Mouse (Mus musculus) liver, embryonic 11.5 days (tissue): ENCODE measurements around the gene Lrfn3. TPM values are rescaled to one million over a fixed set of nuclear protein-coding genes. Genes with fewer than 3 reads are reported as not detected.

Source experiments
- ATAC-seq: fragments of 200-750 bp; cut with Nextera tagmentation; replicated peaks from 2 replicates; pipeline ENCODE4 v1.8.0; 2017; ENCODE audit warnings: moderate number of reproducible peaks, mild to moderate bottlenecking, moderate TSS enrichment, moderate library complexity; ENCODE audit not compliant: low FRiP score
- DNase-seq: peaks from one replicate; pipeline ENCODE4 v3.0.0-alpha.2; 2017; ENCODE audit warnings: low spot score
- H3K27ac ChIP-seq: fragments of 300-500 bp; sonication (generic); 2 replicates; pipeline ENCODE4 v1.5.1; 2014; ENCODE audit warnings: mild to moderate bottlenecking, low read depth, low read length, control low read depth
- H3K27me3 ChIP-seq: fragments of 300-500 bp; sonication (generic); replicated peaks from 2 replicates; pipeline ENCODE4 v1.6.1; 2014; ENCODE audit warnings: low read length, mixed read lengths; ENCODE audit not compliant: control insufficient read depth, insufficient read depth
- H3K36me3 ChIP-seq: fragments of 300-500 bp; sonication (generic); 2 replicates; pipeline ENCODE4 v1.6.1; 2014; ENCODE audit warnings: mild to moderate bottlenecking, low read length, moderate library complexity, mixed read lengths; ENCODE audit not compliant: control insufficient read depth, insufficient read depth
- H3K4me1 ChIP-seq: fragments of 300-500 bp; sonication (generic); replicated peaks from 2 replicates; pipeline ENCODE4 v1.6.1; 2014; ENCODE audit warnings: low read length, mixed read lengths; ENCODE audit not compliant: control insufficient read depth, insufficient read depth
- H3K4me2 ChIP-seq: fragments of 300-500 bp; sonication (generic); 2 replicates; pipeline ENCODE4 v1.6.1; 2014; ENCODE audit warnings: mild to moderate bottlenecking, control low read depth, moderate library complexity
- H3K4me3 ChIP-seq: fragments of 300-500 bp; sonication (generic); 2 replicates; pipeline ENCODE4 v1.5.1; 2014; ENCODE audit warnings: low read depth, low read length, control low read depth
- H3K9ac ChIP-seq: fragments of 300-500 bp; sonication (generic); 2 replicates; pipeline ENCODE4 v1.6.1; 2014; ENCODE audit warnings: low read depth, low read length, control low read depth
- H3K9me3 ChIP-seq: fragments of 300-500 bp; sonication (generic); 2 replicates; pipeline ENCODE4 v1.6.1; 2016; ENCODE audit warnings: low read length, inconsistent platforms, mixed read lengths; ENCODE audit not compliant: control insufficient read depth
- WGBS: fragments of 180-500 bp; shearing (Covaris S2); extraction: QIAGEN DNeasy Blood & Tissue Kit; methylation state at CpG from one replicate; pipeline ENCODE4 v1.1.7; 2014; 5-methylcytosine and 5-hydroxymethylcytosine counted together
- polyA plus RNA-seq: library from polyadenylated mRNA; unstranded; fragments of >200 nt; fragmentation: Nextera tagmentation; extraction: Ambion mirVana; gene quantifications from 2 replicates; pipeline ENCODE4 v1.2.1, GENCODE M21; 2014

The Lrfn3 gene
- polyA plus RNA-seq, 1 experiment from 2014 or later = 3.5 TPM

DNA sequence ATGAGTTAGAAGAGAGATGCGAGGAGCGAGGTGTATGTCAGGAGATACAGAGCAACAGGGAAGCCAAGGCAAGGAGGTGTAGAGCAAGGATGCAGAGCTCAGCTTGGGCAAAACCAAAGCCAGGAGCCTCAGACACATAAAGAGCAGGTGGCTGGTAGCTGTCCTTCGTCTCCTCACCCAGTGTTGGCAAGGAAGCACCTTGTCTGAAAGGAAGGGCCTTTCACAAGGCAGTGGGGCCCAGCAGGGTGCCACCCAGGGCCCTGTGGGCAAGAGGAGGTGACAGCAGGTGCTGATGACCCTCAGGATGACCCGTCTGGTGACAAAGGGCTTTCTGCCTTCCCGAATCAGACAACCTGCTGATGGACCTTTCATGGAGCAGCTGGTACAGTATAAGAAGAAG lies 28.0 kb downstream of the Lrfn3 start:
- H3K9ac ChIP-seq = no peak overlapping the region
- peaks cover 18% of the 10 kb centered on the region for H3K27me3 ChIP-seq
- H3K4me3 ChIP-seq = no peak overlapping the region
- DNase-seq = no peak
- 53% methylated on average over 5 of the region's 5 CpGs for WGBS
- no peak overlapping the region for H3K27ac ChIP-seq
- no peak overlapping the region for H3K4me2 ChIP-seq
- ATAC-seq = no peak
- no peaks in the 10 kb centered on the region for H3K9me3 ChIP-seq
- no peaks in the 10 kb centered on the region for H3K4me1 ChIP-seq
- H3K36me3 ChIP-seq = no peaks in the 10 kb centered on the region

DNA sequence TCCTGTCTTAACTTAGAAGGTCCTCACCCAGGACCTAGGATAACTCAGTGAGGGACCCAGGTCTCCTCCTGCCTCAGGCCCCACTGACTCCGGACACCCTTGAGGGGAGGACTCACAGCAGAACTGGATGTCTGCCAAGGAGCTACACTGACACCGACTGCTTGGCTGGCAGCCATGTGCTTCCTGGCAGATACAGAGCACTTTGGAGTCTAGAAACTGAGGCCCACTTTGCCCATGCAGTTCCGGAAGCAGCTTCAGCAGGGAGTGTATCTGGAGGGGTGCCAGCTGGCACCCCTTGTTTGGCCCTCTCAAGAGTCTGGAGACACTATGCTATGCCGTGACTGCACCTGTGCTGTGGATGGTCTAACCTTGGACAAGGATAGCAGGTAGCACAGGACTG lies 29.1 kb downstream of the Lrfn3 start:
- Histone ChIP-seq H3K4me2 (no peak overlapping the region), H3K27ac (no peak overlapping the region), H3K9ac (no peak overlapping the region), H3K4me1 (no peaks in the 10 kb centered on the region), H3K4me3 (no peak overlapping the region), H3K9me3 (no peaks in the 10 kb centered on the region), H3K36me3 (no peaks in the 10 kb centered on the region), H3K27me3 (peaks cover 18% of the 10 kb centered on the region)
- no peak for DNase-seq
- ATAC-seq = no peak
- WGBS = 57% methylated on average over 4 of the region's 4 CpGs

DNA sequence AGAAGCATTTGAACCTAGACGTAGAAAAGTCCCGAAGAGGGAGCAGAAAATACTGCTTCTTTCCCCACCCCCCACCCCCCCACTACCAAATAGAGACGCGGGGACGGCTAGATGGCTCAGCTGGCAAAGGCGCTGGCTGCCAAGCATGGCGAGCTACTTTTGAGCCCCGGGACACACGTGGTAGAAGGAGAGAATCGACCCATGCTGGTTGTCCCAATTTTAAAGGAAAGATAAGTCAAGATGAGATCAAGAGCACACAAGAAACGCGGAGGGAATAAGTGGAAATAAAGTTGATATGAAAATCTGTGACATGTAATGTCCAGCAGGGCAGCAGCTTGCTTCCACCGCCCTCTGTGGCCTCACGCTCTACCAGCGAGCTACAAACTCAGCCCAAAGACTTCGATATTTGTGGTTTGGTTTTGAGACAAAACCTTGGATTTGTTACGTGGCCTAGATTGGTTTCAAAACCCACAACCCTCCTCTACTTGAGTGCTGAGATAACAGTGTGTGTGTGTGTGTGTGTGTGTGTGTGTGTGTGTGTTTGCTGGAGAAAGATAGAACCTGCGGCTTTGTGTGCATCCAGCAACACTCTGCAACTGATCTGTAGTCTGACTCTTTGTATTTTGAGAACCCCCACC lies 29.8 kb downstream of the Lrfn3 start:
- Histone ChIP-seq H3K4me1 (no peaks in the 10 kb centered on the region), H3K36me3 (no peaks in the 10 kb centered on the region)

DNA sequence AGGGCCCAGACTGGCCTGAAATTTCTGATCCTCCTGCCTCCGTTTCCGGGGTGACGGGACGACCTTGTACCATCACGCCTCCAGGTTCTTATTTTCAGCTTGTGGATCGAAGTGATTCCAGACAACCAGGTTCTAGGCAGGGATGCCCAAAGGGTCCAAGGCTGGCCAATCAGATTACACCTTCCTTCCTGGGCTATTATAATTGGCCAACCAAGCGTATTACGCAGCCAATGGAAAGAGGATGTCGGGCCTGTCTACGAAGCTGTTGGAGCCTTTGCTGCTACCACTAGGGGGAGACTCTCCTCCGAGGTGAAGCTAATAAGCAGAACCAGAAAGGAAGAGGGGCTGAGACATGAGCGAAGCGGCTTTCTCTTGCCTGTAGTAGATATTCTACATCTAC lies 30.7 kb downstream of the Lrfn3 start:
- 12% methylated on average over 13 of the region's 13 CpGs for WGBS
- Histone ChIP-seq H3K9me3 (no peaks in the 10 kb centered on the region), H3K27me3 (peaks cover 21% of the 10 kb centered on the region), H3K27ac (no peak overlapping the region), H3K4me1 (no peaks in the 10 kb centered on the region), H3K36me3 (no peaks in the 10 kb centered on the region), H3K4me3 (no peak overlapping the region), H3K4me2 (no peak overlapping the region), H3K9ac (no peak overlapping the region)
- ATAC-seq = peak; percentile 75
- DNase-seq = no peak

More for the DNA sequence above, 29.8 kb downstream of the Lrfn3 start:
- 54% methylated on average over 18 of the region's 18 CpGs for WGBS
- no peak overlapping the region for H3K27ac ChIP-seq
- no peak overlapping the region for H3K4me2 ChIP-seq
- H3K27me3 ChIP-seq = peaks cover 18% of the 10 kb centered on the region
- H3K9ac ChIP-seq = no peak overlapping the region
- H3K9me3 ChIP-seq = no peaks in the 10 kb centered on the region
- no peak for ATAC-seq
- no peak for DNase-seq
- H3K4me3 ChIP-seq = no peak overlapping the region

DNA sequence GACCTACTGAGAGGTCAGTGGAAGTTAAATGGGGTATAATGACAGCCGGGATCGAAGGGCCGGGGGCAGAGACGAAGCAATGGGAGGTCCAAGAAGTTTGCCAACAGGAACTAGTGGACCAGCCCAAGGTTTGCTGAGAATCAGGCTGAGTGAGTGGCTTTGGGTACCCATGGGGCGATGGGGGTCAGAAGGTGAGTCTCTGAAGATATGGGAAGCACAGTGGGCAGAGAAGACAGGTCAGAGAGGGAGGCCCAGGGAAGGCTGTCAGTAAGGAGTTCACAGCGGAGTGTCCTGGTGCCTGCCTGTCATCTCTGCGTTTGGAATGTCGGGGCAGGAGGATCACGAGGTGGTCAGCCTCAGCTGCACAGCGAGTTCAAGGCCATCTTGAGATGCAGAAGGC lies 34.2 kb downstream of the Lrfn3 start:
- DNase-seq (no peak), ATAC-seq (no peak)
- H3K36me3 ChIP-seq = no peaks in the 10 kb centered on the region
- H3K27me3 ChIP-seq = peaks cover 5% of the 10 kb centered on the region
- WGBS = 52% methylated on average over 10 of the region's 10 CpGs
- no peak overlapping the region for H3K4me3 ChIP-seq
- no peak overlapping the region for H3K9ac ChIP-seq
- no peak overlapping the region for H3K27ac ChIP-seq
- no peaks in the 10 kb centered on the region for H3K9me3 ChIP-seq
- no peak overlapping the region for H3K4me2 ChIP-seq
- H3K4me1 ChIP-seq = peaks cover 1% of the 10 kb centered on the region; the same call in 1 of the 2 replicates

DNA sequence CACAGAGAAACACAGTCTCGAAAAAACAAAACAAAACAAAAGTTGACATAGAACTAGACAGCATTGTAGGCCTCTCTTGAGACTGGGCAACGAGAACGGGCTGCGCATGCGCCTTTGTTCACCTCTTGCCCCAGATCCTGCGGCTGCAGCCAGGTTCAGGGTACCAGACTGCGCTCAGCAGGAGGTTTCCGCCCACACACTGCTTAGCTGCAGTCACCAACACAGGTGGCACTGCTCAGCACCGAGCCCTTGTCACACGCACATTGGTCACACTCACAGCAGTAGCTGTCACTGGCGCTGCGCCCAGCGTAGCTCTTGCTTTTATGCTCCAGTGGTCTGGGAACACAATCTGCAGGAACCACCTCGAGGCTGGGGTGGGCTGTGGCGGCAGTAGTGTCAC lies 35.4 kb downstream of the Lrfn3 start:
- H3K4me2 ChIP-seq = no peak overlapping the region
- ATAC-seq = no peak
- WGBS = 59% methylated on average over 15 of the region's 15 CpGs

DNA sequence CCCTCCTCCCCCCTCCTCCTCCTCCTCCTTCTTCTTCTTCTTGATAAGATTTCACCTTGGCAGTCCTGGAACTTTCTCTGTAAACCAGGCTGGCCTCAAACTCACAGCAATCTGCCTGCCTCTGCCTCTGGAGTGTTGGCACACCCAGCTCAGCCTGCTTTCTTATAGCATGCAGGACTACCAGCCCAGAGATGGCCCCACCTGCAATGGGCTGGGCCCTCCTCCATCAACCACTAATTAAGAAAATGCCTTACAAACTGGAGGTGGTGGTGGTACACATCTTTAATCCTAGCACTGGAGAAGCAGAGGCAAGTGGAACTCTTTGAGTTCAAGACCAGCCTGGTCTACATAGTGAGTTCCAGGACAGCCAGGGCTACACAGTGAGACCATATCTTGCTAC lies 36.1 kb downstream of the Lrfn3 start:
- H3K4me3 ChIP-seq = no peak overlapping the region
- DNase-seq (no peak), ATAC-seq (no peak)
- no peaks in the 10 kb centered on the region for H3K9me3 ChIP-seq
- no peaks in the 10 kb centered on the region for H3K36me3 ChIP-seq
- H3K4me1 ChIP-seq = peaks cover 9% of the 10 kb centered on the region
- no peak overlapping the region for H3K4me2 ChIP-seq
- peaks cover 3% of the 10 kb centered on the region; the same call in 1 of the 2 replicates for H3K27me3 ChIP-seq
- H3K27ac ChIP-seq = no peak overlapping the region
- no peak overlapping the region for H3K9ac ChIP-seq

More for the DNA sequence above, 35.4 kb downstream of the Lrfn3 start:
- no peak for DNase-seq
- peaks cover 3% of the 10 kb centered on the region; the same call in 1 of the 2 replicates for H3K27me3 ChIP-seq
- H3K4me3 ChIP-seq = no peak overlapping the region
- H3K27ac ChIP-seq = no peak overlapping the region
- H3K9me3 ChIP-seq = no peaks in the 10 kb centered on the region
- no peak overlapping the region for H3K9ac ChIP-seq
- no peaks in the 10 kb centered on the region for H3K36me3 ChIP-seq
- H3K4me1 ChIP-seq = peaks cover 9% of the 10 kb centered on the region

DNA sequence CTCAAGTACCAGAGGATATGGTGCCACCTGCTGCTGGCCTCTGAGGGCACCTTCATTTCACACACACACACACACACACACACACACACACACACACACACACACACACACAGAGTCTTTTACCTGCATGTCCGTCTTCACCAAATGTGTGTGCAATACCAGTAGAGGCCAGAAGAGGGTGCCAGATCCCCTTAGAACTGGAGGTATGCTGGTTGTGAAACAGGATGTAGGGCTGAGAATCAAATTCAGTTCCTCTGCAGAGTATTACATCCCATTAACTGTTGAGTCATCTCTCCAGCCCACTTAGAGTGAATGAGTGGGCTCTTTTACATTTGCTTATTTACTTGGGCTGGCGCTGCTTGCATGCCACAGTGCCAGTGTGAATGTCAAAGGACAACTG lies 37.2 kb downstream of the Lrfn3 start:
- WGBS = 49% methylated on average over 2 of the region's 2 CpGs
- peaks cover 17% of the 10 kb centered on the region for H3K4me1 ChIP-seq
- DNase-seq (peak; percentile 48), ATAC-seq (no peak)
- H3K27me3 ChIP-seq = peaks cover 3% of the 10 kb centered on the region; the same call in 1 of the 2 replicates
- no peak overlapping the region for H3K4me3 ChIP-seq
- no peak overlapping the region for H3K9ac ChIP-seq
- H3K36me3 ChIP-seq = no peaks in the 10 kb centered on the region
- no peak overlapping the region for H3K4me2 ChIP-seq
- no peak overlapping the region for H3K27ac ChIP-seq
- H3K9me3 ChIP-seq = no peaks in the 10 kb centered on the region

DNA sequence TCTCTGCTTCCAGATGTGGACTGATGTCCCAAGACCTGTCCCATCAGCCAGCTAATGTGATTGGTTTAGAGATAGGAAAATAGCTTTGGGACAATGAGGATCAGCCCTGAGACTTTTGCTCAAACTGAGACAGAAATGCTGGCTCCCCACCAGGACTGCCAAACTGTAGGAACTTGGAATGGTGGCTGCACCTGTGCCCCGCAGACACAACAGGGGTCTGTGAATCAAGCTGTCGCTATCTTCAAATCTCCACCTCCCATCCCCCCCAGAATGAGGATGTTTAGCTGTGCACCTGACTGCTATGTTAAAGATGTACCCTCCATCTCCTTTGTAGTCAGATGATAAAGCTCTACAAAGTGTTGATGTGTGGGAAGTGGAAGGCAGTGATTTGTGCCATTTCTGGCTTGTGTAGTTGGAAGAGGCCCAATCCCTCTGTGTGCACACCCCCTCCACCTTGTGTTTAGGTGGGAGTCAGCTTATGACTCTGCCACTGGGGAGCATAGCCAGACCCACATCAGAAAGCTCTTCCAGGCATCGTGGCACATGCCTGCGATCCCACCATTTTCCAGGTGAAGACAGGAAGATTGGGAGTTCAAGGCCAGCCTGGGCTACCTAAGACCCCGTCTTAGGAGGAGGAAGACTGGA lies 38.1 kb downstream of the Lrfn3 start:
- no peak for ATAC-seq
- DNase-seq = no peak
- Histone ChIP-seq H3K4me3 (no peak overlapping the region), H3K36me3 (no peaks in the 10 kb centered on the region), H3K27ac (no peak overlapping the region), H3K9ac (no peak overlapping the region), H3K9me3 (no peaks in the 10 kb centered on the region), H3K4me2 (no peak overlapping the region), H3K27me3 (peaks cover 3% of the 10 kb centered on the region; the same call in 1 of the 2 replicates), H3K4me1 (peaks cover 17% of the 10 kb centered on the region)
- WGBS = 77% methylated on average over 5 of the region's 5 CpGs
